Mouse (Mus musculus): Measurements from ENCODE around the gene Nudt1. TPM values are rescaled to one million over a fixed set of nuclear protein-coding genes. Genes with fewer than 3 reads are reported as not detected.
"Not testable (repeated sequence)": the region's sequence is repeated elsewhere in the genome, so short reads cannot be mapped to it uniquely, and the experiment has no call there.

The Nudt1 gene
- polyA plus RNA-seq, 1 experiment, result 20.4 TPM

DNA sequence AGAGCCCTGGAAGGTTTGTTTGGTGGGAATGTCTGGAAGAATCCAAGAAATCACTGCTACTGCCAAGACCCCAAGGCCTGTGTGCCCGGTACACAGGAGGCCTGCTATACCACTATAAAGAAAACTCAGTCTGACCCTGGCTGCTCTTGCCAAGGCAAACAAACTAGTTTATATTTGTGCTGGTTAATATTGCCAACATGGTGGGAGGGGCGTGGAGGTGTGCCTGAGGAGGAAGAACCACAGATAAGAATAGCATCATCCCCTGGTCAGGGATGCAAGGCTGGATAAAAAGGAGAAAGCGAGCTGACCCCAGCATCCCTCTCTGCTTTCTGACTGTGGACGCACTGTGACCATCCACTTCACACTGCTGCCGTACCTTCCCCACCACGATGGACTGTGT, 30.9 kb downstream of the Nudt1 start:
- no peak overlapping the region for H3K27ac ChIP-seq (ENCODE audit: insufficient read depth, low read depth, low read length)
- DNase-seq, result peak; percentile 72
- H3K4me3 ChIP-seq (ENCODE audit: insufficient read depth, low read depth, low read length), result no peak overlapping the region
- 85% methylated on average over 6 of the region's 6 CpGs for WGBS
- TF ChIP-seq CTCF (conservative IDR thresholded peaks at IDR 0.05; ENCODE audit: insufficient read depth, insufficient read length, low read depth, low read length) (no peak), POLR2A (IDR thresholded peaks at IDR 0.05; ENCODE audit: low read depth, low read length) (no peak)
- no peaks in the 10 kb centered on the region for H3K27me3 ChIP-seq (replicated peaks; ENCODE audit: control insufficient read depth, insufficient read depth, low read length)
- peaks cover 3% of the 10 kb centered on the region; the same call in 1 of the 2 replicates for H3K36me3 ChIP-seq (ENCODE audit: control insufficient read depth, insufficient read depth, low read length)
- peaks cover 19% of the 10 kb centered on the region; the same call in 1 of the 2 replicates for H3K4me1 ChIP-seq (ENCODE audit: control insufficient read depth, insufficient read depth, low read length)

DNA sequence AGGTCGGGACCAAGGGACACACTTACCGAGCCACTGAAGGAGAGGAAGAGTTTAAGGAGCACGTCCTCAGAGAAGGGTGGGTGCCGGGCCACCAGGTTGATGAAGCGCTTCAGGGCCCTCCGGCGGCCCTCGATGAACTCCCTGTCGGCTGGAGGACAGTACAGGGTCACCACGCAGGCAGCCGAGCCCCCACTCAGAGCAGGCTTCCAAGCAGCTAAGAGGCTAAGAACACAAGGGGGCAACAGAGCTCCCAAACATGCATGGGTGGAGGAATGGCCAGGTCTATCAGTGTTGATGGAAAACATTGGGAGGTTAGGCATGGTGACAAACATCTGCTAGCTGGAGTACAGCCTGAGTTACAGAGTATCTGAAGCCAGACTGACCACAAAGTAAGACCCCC, 34.5 kb downstream of the Nudt1 start:
- TF ChIP-seq CTCF (conservative IDR thresholded peaks at IDR 0.05; ENCODE audit: insufficient read depth, insufficient read length, low read depth, low read length), result peak; percentile 36
- no peak for TF ChIP-seq POLR2A (IDR thresholded peaks at IDR 0.05; ENCODE audit: low read depth, low read length)
- Histone ChIP-seq H3K27ac (ENCODE audit: insufficient read depth, low read depth, low read length) (no peak overlapping the region), H3K27me3 (replicated peaks; ENCODE audit: control insufficient read depth, insufficient read depth, low read length) (no peaks in the 10 kb centered on the region), H3K4me3 (ENCODE audit: insufficient read depth, low read depth, low read length) (no peak overlapping the region), H3K4me1 (ENCODE audit: control insufficient read depth, insufficient read depth, low read length) (peaks cover 19% of the 10 kb centered on the region; the same call in 1 of the 2 replicates), H3K36me3 (ENCODE audit: control insufficient read depth, insufficient read depth, low read length) (peaks cover 3% of the 10 kb centered on the region; the same call in 1 of the 2 replicates)
- DNase-seq, result no peak
- WGBS, result 61% methylated on average over 11 of the region's 11 CpGs

DNA sequence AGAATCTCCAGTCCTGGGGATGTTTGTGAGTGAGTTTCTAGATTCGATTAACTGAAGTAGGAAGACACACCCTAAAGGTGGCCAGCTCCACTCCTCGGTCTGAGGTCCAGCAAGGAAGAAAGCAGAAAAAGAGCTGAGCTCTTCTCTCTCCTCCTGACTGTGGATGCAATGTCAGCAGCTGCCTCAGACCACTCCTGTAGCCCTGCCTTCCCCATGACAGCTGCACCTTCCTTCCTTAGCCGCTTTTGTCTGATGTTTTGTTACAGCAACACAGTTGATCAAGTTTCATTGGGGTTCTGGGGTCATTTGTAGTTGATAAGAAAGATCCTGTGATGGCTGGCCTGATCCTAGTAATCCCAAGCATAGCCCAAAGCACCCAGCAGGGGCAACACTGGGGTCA, 36.0 kb downstream of the Nudt1 start:
- no peak for DNase-seq
- Histone ChIP-seq H3K27me3 (replicated peaks; ENCODE audit: control insufficient read depth, insufficient read depth, low read length) (no peaks in the 10 kb centered on the region), H3K27ac (ENCODE audit: insufficient read depth, low read depth, low read length) (no peak overlapping the region), H3K4me1 (ENCODE audit: control insufficient read depth, insufficient read depth, low read length) (peaks cover 13% of the 10 kb centered on the region), H3K4me3 (ENCODE audit: insufficient read depth, low read depth, low read length) (no peak overlapping the region), H3K36me3 (ENCODE audit: control insufficient read depth, insufficient read depth, low read length) (peaks cover 3% of the 10 kb centered on the region; the same call in 1 of the 2 replicates)
- TF ChIP-seq CTCF (conservative IDR thresholded peaks at IDR 0.05; ENCODE audit: insufficient read depth, insufficient read length, low read depth, low read length), result no peak
- no peak for TF ChIP-seq POLR2A (IDR thresholded peaks at IDR 0.05; ENCODE audit: low read depth, low read length)
- WGBS, result 63% methylated on average over 3 of the region's 3 CpGs

DNA sequence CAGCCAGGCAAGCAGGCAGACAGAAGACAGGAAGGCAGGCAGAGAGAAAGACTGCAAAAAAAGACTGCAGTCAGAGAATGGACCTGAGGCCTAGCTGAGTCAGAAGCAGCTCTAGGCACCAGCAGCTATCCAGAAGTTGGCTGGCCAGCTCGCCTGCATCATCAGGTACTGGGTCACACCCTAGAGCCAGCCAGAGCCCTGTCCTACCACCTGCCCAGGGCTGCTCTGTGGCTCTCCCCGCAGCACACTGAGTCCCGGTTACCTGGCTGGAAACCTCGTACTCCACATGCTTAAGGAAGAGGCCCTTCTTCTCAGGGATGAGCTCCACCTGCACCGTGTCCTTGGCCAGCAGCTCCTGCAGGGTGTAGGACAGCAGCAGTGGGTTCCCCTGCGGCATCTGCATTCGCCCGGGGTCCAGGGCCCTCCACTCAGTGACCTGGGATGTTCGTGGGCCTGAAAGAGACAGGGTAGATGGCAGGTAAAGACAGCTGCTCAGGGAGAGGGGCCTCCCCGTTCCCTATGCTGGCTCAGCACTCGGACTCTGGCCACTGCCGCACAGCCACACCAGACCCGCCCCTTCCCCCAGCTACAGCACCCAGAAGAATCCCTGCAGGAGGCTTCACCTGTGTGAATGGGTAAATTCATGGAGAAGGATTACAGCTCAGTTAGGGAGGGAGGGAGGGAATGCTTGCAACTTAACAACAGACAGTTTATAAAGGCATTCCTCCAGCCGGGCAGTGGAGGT, 38.6 kb downstream of the Nudt1 start:
- 54% methylated on average over 14 of the region's 14 CpGs for WGBS
- peak overlapping the region; percentile 69 for H3K27ac ChIP-seq (ENCODE audit: insufficient read depth, low read depth, low read length)
- H3K4me3 ChIP-seq (ENCODE audit: insufficient read depth, low read depth, low read length), result peak overlapping the region; percentile 40

DNA sequence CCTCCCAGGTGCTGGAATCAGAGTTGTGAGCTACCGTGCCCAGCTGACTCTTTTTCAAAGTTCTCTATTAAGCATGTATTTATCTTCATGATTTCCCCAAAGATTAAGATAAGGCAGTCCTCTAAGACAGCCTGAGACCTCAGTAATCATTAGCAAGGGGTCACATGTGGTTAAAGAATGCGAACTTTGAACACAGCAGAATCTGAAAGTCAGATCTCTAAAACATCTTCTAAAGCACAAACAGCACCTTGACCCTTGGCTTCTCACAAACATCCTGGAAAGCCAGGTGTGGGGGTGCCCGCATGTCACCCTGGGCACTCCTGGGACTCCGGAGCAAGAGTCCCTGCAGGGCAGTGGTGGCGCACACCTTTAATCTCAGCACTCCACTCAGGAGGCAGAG, 43.0 kb downstream of the Nudt1 start:
- Histone ChIP-seq H3K36me3 (ENCODE audit: control insufficient read depth, insufficient read depth, low read length) (no peaks in the 10 kb centered on the region), H3K4me3 (ENCODE audit: insufficient read depth, low read depth, low read length) (no peak overlapping the region), H3K27me3 (replicated peaks; ENCODE audit: control insufficient read depth, insufficient read depth, low read length) (no peaks in the 10 kb centered on the region), H3K27ac (ENCODE audit: insufficient read depth, low read depth, low read length) (peak overlapping the region; percentile 75), H3K4me1 (ENCODE audit: control insufficient read depth, insufficient read depth, low read length) (peaks cover 24% of the 10 kb centered on the region)
- TF ChIP-seq POLR2A (IDR thresholded peaks at IDR 0.05; ENCODE audit: low read depth, low read length) (no peak), CTCF (conservative IDR thresholded peaks at IDR 0.05; ENCODE audit: insufficient read depth, insufficient read length, low read depth, low read length) (no peak)
- WGBS, result 60% methylated on average over 5 of the region's 5 CpGs
- peak; percentile 91 for DNase-seq

More for the DNA sequence above, 38.6 kb downstream of the Nudt1 start:
- Histone ChIP-seq H3K27me3 (replicated peaks; ENCODE audit: control insufficient read depth, insufficient read depth, low read length) (no peaks in the 10 kb centered on the region), H3K36me3 (ENCODE audit: control insufficient read depth, insufficient read depth, low read length) (peaks cover 3% of the 10 kb centered on the region; the same call in 1 of the 2 replicates), H3K4me1 (ENCODE audit: control insufficient read depth, insufficient read depth, low read length) (peaks cover 20% of the 10 kb centered on the region)
- TF ChIP-seq POLR2A (IDR thresholded peaks at IDR 0.05; ENCODE audit: low read depth, low read length), result no peak
- no peak for TF ChIP-seq CTCF (conservative IDR thresholded peaks at IDR 0.05; ENCODE audit: insufficient read depth, insufficient read length, low read depth, low read length)
- peak; percentile 85 for DNase-seq

DNA sequence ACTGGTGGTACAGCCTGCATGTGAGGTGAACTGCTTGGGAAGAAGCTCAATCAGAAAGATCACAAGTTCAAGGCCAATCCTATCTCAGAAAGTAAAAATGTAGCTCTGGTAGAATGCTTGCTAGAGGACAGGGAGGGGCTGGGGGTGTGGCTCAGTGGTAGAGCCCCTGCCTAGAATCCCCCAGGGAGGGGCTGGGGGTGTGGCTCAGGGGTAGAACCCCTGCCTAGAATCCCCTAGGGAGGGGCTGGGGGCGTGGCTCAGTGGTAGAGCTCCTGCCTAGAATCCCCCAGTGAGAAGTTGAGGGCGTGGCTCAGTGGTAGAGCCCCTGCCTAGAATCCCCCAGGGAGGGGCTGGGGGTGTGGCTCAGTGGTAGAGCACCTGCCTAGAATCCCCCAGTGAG, 46.7 kb downstream of the Nudt1 start:
- not testable (repeated sequence) for DNase-seq; H3K27me3 ChIP-seq (replicated peaks; ENCODE audit: control insufficient read depth, insufficient read depth, low read length); H3K27ac ChIP-seq (ENCODE audit: insufficient read depth, low read depth, low read length); H3K36me3 ChIP-seq (ENCODE audit: control insufficient read depth, insufficient read depth, low read length); H3K4me3 ChIP-seq (ENCODE audit: insufficient read depth, low read depth, low read length)
- H3K4me1 ChIP-seq (ENCODE audit: control insufficient read depth, insufficient read depth, low read length), result peaks cover 34% of the 10 kb centered on the region
- 97% methylated on average over 2 of the region's 2 CpGs for WGBS

DNA sequence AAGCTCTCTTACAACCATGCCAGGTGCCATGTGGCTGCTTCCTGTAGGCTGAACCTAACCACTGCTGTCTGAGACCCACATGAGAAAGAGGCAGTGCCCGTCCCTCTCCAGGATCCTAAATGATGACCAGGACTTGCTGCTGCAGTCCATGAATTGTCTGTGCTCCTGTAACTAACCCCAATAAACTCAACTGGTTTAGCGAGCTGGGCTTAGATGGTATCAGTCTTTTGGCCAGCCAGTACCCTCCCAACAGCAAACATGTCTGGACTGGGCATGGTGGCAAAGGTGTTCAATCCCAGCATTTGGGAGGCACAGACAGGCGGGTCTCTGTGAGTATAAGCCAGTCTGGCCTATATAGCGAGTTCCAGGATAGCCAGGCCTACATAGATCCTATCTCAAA, 47.5 kb downstream of the Nudt1 start:
- WGBS, result 90% methylated on average over 4 of the region's 4 CpGs
- no peaks in the 10 kb centered on the region for H3K36me3 ChIP-seq (ENCODE audit: control insufficient read depth, insufficient read depth, low read length)
- 0 out of 2 replicates have a peak overlapping the region, but pooled peaks have one; percentile 85 for H3K27ac ChIP-seq (ENCODE audit: insufficient read depth, low read depth, low read length)
- H3K27me3 ChIP-seq (replicated peaks; ENCODE audit: control insufficient read depth, insufficient read depth, low read length), result no peaks in the 10 kb centered on the region
- no peak overlapping the region for H3K4me3 ChIP-seq (ENCODE audit: insufficient read depth, low read depth, low read length)
- peaks cover 32% of the 10 kb centered on the region for H3K4me1 ChIP-seq (ENCODE audit: control insufficient read depth, insufficient read depth, low read length)
- TF ChIP-seq CTCF (conservative IDR thresholded peaks at IDR 0.05; ENCODE audit: insufficient read depth, insufficient read length, low read depth, low read length), result no peak
- no peak for TF ChIP-seq POLR2A (IDR thresholded peaks at IDR 0.05; ENCODE audit: low read depth, low read length)
- DNase-seq, result no peak
